Comparison of ENCODE assay signal across 17 mouse cellular contexts in genomic region chr1:43413298-43413697, GRCm38 (mm10). TPM values are rescaled to one million over a fixed set of nuclear protein-coding genes. Genes with fewer than 3 reads are reported as not detected.
A peak's percentile ranks its signal among the peaks of the same experiment; 100 is the strongest.
DNase-seq lines count a peak whose midpoint lies in the region; ATAC-seq and TF ChIP-seq lines count a peak whose summit lies in the region.
"Had no signal": no experiment of that assay in that cellular context is flagged by ENCODE, and none has a peak within 500 bp of the region (broad histone marks: within the 10 kb centered on the region; RNA-seq: fewer than 3 reads in every experiment).

No protein-coding gene starts in this region.

- no peaks in the 10 kb centered on the region for H3K36me3 ChIP-seq in heart, embryonic 13.5 days
- H3K36me3 ChIP-seq in liver, embryonic 13.5 days: no peaks in the 10 kb centered on the region
- no peaks in the 10 kb centered on the region for H3K36me3 ChIP-seq in kidney, embryonic 14.5 days (ENCODE audit: control insufficient read depth, insufficient read depth, low read length)
- no peaks in the 10 kb centered on the region for H3K36me3 ChIP-seq in kidney, adult 2 months (ENCODE audit: control insufficient read depth, insufficient read depth, low read length)
- H3K36me3 ChIP-seq: embryonic facial prominence, embryonic 13.5 days; forebrain, embryonic 10.5 days; neural tube, embryonic 12.5 days had no signal

- intact Hi-C loops in heart, postnatal 25 days (cut with DNase I): loop anchor here (5.0 kb wide), 1 partner anchor 76 kb away; no protein-coding TSS in a partner anchor

- WGBS in heart, embryonic 13.5 days: 57% methylated on average over 3 of the region's 3 CpGs
- WGBS in liver, embryonic 13.5 days (ENCODE audit: insufficient replicate concordance): 35% methylated on average over 3 of the region's 3 CpGs
- 72% methylated on average over 3 of the region's 3 CpGs for WGBS in kidney, embryonic 14.5 days
- WGBS in kidney, adult 2 months: 62% methylated on average over 3 of the region's 3 CpGs

- H3K27me3 ChIP-seq in heart, embryonic 13.5 days (replicated peaks): no peaks in the 10 kb centered on the region
- H3K27me3 ChIP-seq in liver, embryonic 13.5 days: no peaks in the 10 kb centered on the region
- H3K27me3 ChIP-seq in kidney, embryonic 14.5 days (ENCODE audit: control insufficient read depth, insufficient read depth, low read length): no peaks in the 10 kb centered on the region
- H3K27me3 ChIP-seq in kidney, adult 2 months (replicated peaks; ENCODE audit: control insufficient read depth, insufficient read depth, low read length): no peaks in the 10 kb centered on the region
- H3K27me3 ChIP-seq: embryonic facial prominence, embryonic 13.5 days; neural tube, embryonic 12.5 days had no signal

- no peak overlapping the region for H3K4me2 ChIP-seq in heart, embryonic 13.5 days
- peak overlapping the region; percentile 17 for H3K4me2 ChIP-seq in liver, embryonic 13.5 days
- no peak overlapping the region for H3K4me2 ChIP-seq in kidney, embryonic 14.5 days (replicated peaks; ENCODE audit: low read depth, low read length)
- H3K4me2 ChIP-seq: embryonic facial prominence, embryonic 13.5 days; neural tube, embryonic 12.5 days had no signal

- DNase-seq in heart, adult 18-20 months: peak; percentile 14 to 54
- no peak for DNase-seq in heart, postnatal 25 days (ENCODE audit: low spot score)
- no peak for DNase-seq in liver, embryonic 13.5 days
- no peak for DNase-seq in c-Kit-positive CD71-positive TER-119-positive erythroid progenitor cells, embryonic 14.5 days (ENCODE audit: low spot score)
- DNase-seq in kidney, adult 2 months: no peak
- DNase-seq: adrenal gland, postnatal 10 days; cerebellum, postnatal 36 days; kidney, postnatal 10 days; left cerebral cortex, postnatal 4 days had no signal

- peak overlapping the region; percentile 42; the same call in 1 of the 2 replicates for H3K27ac ChIP-seq in heart, embryonic 13.5 days (replicated peaks)
- peak overlapping the region; percentile 91 for H3K27ac ChIP-seq in liver, embryonic 13.5 days
- no peak overlapping the region for H3K27ac ChIP-seq in kidney, embryonic 14.5 days (ENCODE audit: low read depth, low read length)
- H3K27ac ChIP-seq in kidney, adult 2 months (ENCODE audit: insufficient read depth, low read depth, low read length): no peak overlapping the region
- H3K27ac ChIP-seq: embryonic facial prominence, embryonic 13.5 days; forebrain, embryonic 10.5 days; hindbrain, postnatal 0 days; macrophage; neural tube, embryonic 12.5 days had no signal

- no peak overlapping the region for H3K4me3 ChIP-seq in heart, embryonic 13.5 days
- H3K4me3 ChIP-seq in liver, embryonic 13.5 days (replicated peaks): no peak overlapping the region
- H3K4me3 ChIP-seq in kidney, embryonic 14.5 days (ENCODE audit: low read length): no peak overlapping the region
- no peak overlapping the region for H3K4me3 ChIP-seq in kidney, adult 2 months (ENCODE audit: insufficient read depth, low read depth, low read length)
- H3K4me3 ChIP-seq: embryonic facial prominence, embryonic 13.5 days; forebrain, embryonic 10.5 days; neural tube, embryonic 12.5 days had no signal

- H3K4me1 ChIP-seq in heart, embryonic 13.5 days: peaks cover 22% of the 10 kb centered on the region
- peaks cover 69% of the 10 kb centered on the region for H3K4me1 ChIP-seq in liver, embryonic 13.5 days (replicated peaks)
- 0 out of 2 replicates have a peak, but pooled peaks cover 3% of the 10 kb centered on the region for H3K4me1 ChIP-seq in kidney, embryonic 14.5 days (ENCODE audit: control insufficient read depth, insufficient read depth, low read length)
- no peaks in the 10 kb centered on the region for H3K4me1 ChIP-seq in kidney, adult 2 months (ENCODE audit: control insufficient read depth, insufficient read depth, low read length)
- H3K4me1 ChIP-seq: forebrain, embryonic 10.5 days; neural tube, embryonic 12.5 days had no signal

- peak; percentile 43 for ATAC-seq in CD4-positive, CD25-positive, alpha-beta regulatory T cell, adult 4 months
- ATAC-seq in heart, embryonic 13.5 days (ENCODE audit: extremely low read depth, insufficient number of reproducible peaks, low FRiP score, low TSS enrichment): no peak
- ATAC-seq in liver, embryonic 13.5 days (ENCODE audit: low read depth): no peak
- no peak for ATAC-seq in kidney, embryonic 14.5 days (ENCODE audit: low FRiP score, low TSS enrichment)
- ATAC-seq: hindbrain, postnatal 0 days had no signal

- no peaks in the 10 kb centered on the region for H3K9me3 ChIP-seq in heart, embryonic 13.5 days
- H3K9me3 ChIP-seq in liver, embryonic 13.5 days (replicated peaks): no peaks in the 10 kb centered on the region
- no peaks in the 10 kb centered on the region for H3K9me3 ChIP-seq in kidney, embryonic 14.5 days (ENCODE audit: control insufficient read depth, low read length)
- H3K9me3 ChIP-seq: embryonic facial prominence, embryonic 13.5 days; forebrain, embryonic 10.5 days; neural tube, embryonic 12.5 days had no signal

- no peak for TF ChIP-seq CTCF in kidney, adult 2 months (conservative IDR thresholded peaks at IDR 0.05; ENCODE audit: insufficient read depth, insufficient read length, low read depth, low read length)

- no peak overlapping the region for H3K9ac ChIP-seq in heart, embryonic 13.5 days
- peak overlapping the region; percentile 36 for H3K9ac ChIP-seq in liver, embryonic 13.5 days
- H3K9ac ChIP-seq in kidney, embryonic 14.5 days (ENCODE audit: low read depth, low read length): no peak overlapping the region
- H3K9ac ChIP-seq: embryonic facial prominence, embryonic 13.5 days; neural tube, embryonic 12.5 days had no signal

- TF ChIP-seq POLR2A in kidney, adult 2 months (IDR thresholded peaks at IDR 0.05; ENCODE audit: low read depth, low read length): no peak

RNA-seq across cellular contexts. Expression of gene Nck2, which starts 31.1 kb away (rescaled TPM):
- total RNA-seq in heart, adult 18-20 months (2021): 10 to 100 TPM; 12.9 to 13.0 TPM
- total RNA-seq in heart, postnatal 25 days (2021): 10 to 100 TPM; 14.3 to 15.4 TPM
- polyA plus RNA-seq in CD4-positive, CD25-positive, alpha-beta regulatory T cell, adult 4 months (2017; shearing (Covaris generic)): 10 to 100 TPM; 16.0 to 22.3 TPM
- 24.2 and 24.8 TPM in 2 replicates for polyA plus RNA-seq in heart, embryonic 13.5 days (2015; fragmentation: Nextera tagmentation; extraction: Ambion mirVana)
- polyA plus RNA-seq in liver, embryonic 13.5 days (2015; fragmentation: Nextera tagmentation; extraction: Ambion mirVana): 10.5 and 12.6 TPM in 2 replicates
- 43.6 and 54.0 TPM in 2 replicates for polyA plus RNA-seq in kidney, embryonic 14.5 days (2014; fragmentation: Nextera tagmentation; extraction: Ambion mirVana)
- polyA plus RNA-seq in kidney, adult 2 months (2012; rRNA removed): 19.1 and 23.7 TPM in 2 replicates

Comparison
In these comparisons a context has a peak if more than half of its experiments do, and no peak if none do; other contexts are left out.
1. DNase-seq: peak in heart, adult 18-20 months (2 of 2); none in heart, postnatal 25 days (single experiment), liver, embryonic 13.5 days (single experiment), c-Kit-positive CD71-positive TER-119-positive erythroid progenitor cells, embryonic 14.5 days (single experiment) and kidney, adult 2 months (single experiment).
2. H3K27ac ChIP-seq: peak in heart, embryonic 13.5 days (single experiment) and liver, embryonic 13.5 days (single experiment); none in kidney, embryonic 14.5 days (single experiment) and kidney, adult 2 months (single experiment).